Mouse (Mus musculus) cerebellum, adult 2 months (tissue): ENCODE data around the gene Gm9821.
A peak's percentile ranks its signal among the peaks of the same experiment; 100 is the strongest.

Source experiments
- CTCF ChIP-seq: fragments of 200-500 bp; IDR thresholded peaks from 2 replicates; pipeline ENCODE4 v1.5.1; 2011; ENCODE audit warnings: low read depth, mild to moderate bottlenecking, control low read depth, low read length, moderate library complexity, borderline replicate concordance; ENCODE audit not compliant: insufficient read depth
- POLR2A ChIP-seq: fragments of 200-500 bp; IDR thresholded peaks from 2 replicates; pipeline ENCODE4 v1.6.1; 2011; ENCODE audit warnings: low read length, control low read depth, borderline replicate concordance; ENCODE audit not compliant: insufficient read depth

- peak; percentile 83 for TF ChIP-seq CTCF
- no peak for TF ChIP-seq POLR2A
Measured at GRCm38 (mm10) chr2:91929936-91930335, 15.6 kb upstream of the Gm9821 start.
